Mouse (Mus musculus) hindbrain, embryonic 15.5 days (tissue): Measurements from ENCODE around the gene I0C0044D17Rik. TPM values are rescaled to one million over a fixed set of nuclear protein-coding genes. Genes with fewer than 3 reads are reported as not detected.

Experiments used
- ATAC-seq: fragments of 200-750 bp; cut with Nextera tagmentation; 2 replicates; pipeline ENCODE4 v1.8.0; 2017; ENCODE audit warnings: low read depth, moderate number of reproducible peaks, moderate TSS enrichment; ENCODE audit not compliant: low FRiP score
- H3K27ac ChIP-seq: fragments of 300-500 bp; sonication (generic); replicated peaks from 2 replicates; pipeline ENCODE4 v1.5.1; 2015; ENCODE audit warnings: mild to moderate bottlenecking, inconsistent platforms
- H3K27me3 ChIP-seq: fragments of 300-500 bp; sonication (generic); 2 replicates; pipeline ENCODE4 v1.6.1; 2015; ENCODE audit warnings: control low read depth, inconsistent platforms
- H3K36me3 ChIP-seq: fragments of 300-500 bp; sonication (generic); 2 replicates; pipeline ENCODE4 v1.6.1; 2015; ENCODE audit warnings: control low read depth, inconsistent platforms
- H3K4me1 ChIP-seq: fragments of 300-500 bp; sonication (generic); replicated peaks from 2 replicates; pipeline ENCODE4 v1.6.1; 2015; ENCODE audit warnings: control low read depth, inconsistent platforms
- H3K4me2 ChIP-seq: fragments of 300-500 bp; sonication (generic); 2 replicates; pipeline ENCODE4 v1.6.1; 2015; ENCODE audit warnings: moderate library complexity, mild to moderate bottlenecking, inconsistent platforms
- H3K4me3 ChIP-seq: fragments of 300-500 bp; sonication (generic); 2 replicates; pipeline ENCODE4 v1.5.1; 2015; ENCODE audit warnings: mild to moderate bottlenecking, inconsistent platforms
- H3K9ac ChIP-seq: fragments of 300-500 bp; sonication (generic); 2 replicates; pipeline ENCODE4 v1.6.1; 2015; ENCODE audit warnings: inconsistent platforms
- H3K9me3 ChIP-seq: fragments of 300-500 bp; sonication (generic); 2 replicates; pipeline ENCODE4 v1.6.1; 2016; ENCODE audit warnings: control low read depth, inconsistent platforms
- WGBS: fragments of 180-500 bp; shearing (Covaris S2); methylation state at CpG from one replicate; pipeline ENCODE4 v1.1.7; 2015; 5-methylcytosine and 5-hydroxymethylcytosine counted together
- polyA plus RNA-seq: library from polyadenylated mRNA; unstranded; fragments of >200 nt; fragmentation: Nextera tagmentation; extraction: Ambion mirVana; gene quantifications from 2 replicates; pipeline ENCODE4 v1.2.1, GENCODE M21; 2015

The I0C0044D17Rik gene
- polyA plus RNA-seq, 1 experiment from 2014 or later = not detected

GRCm38 (mm10) chr4:98822478-98822877, 1.2 kb downstream of the I0C0044D17Rik start:
- no peak for ATAC-seq
- H3K27ac ChIP-seq = no peak overlapping the region
- peaks cover 19% of the 10 kb centered on the region for H3K27me3 ChIP-seq
- no peak overlapping the region for H3K4me2 ChIP-seq
- no peaks in the 10 kb centered on the region for H3K9me3 ChIP-seq
- H3K9ac ChIP-seq = no peak overlapping the region
- no peaks in the 10 kb centered on the region for H3K36me3 ChIP-seq
- WGBS = 74% methylated on average over 3 of the region's 3 CpGs
- peaks cover 7% of the 10 kb centered on the region; the same call in 1 of the 2 replicates for H3K4me1 ChIP-seq
- H3K4me3 ChIP-seq = no peak overlapping the region

- 83% methylated on average over 10 of the region's 10 CpGs for WGBS
- peaks cover 28% of the 10 kb centered on the region for H3K27me3 ChIP-seq
Measured at GRCm38 (mm10) chr4:98819216-98819755, 4.4 kb downstream of the I0C0044D17Rik start.

GRCm38 (mm10) chr4:98817184-98817911, 6.3 kb downstream of the I0C0044D17Rik start, which contains the start of gene Kank4:
Gene Kank4 (minus strand): TSS chr4:98817537.
- Histone ChIP-seq H3K4me1 (peaks cover 13% of the 10 kb centered on the region), H3K9ac (peak within 1 kb of the TSS; percentile 70), H3K4me3 (peak within 1 kb of the TSS; percentile 58), H3K9me3 (no peaks in the 10 kb centered on the region), H3K27ac (no peak within 1 kb of the TSS), H3K4me2 (peak within 1 kb of the TSS; percentile 100), H3K27me3 (peaks cover 28% of the 10 kb centered on the region), H3K36me3 (no peaks in the 10 kb centered on the region)
- under 1% methylated on average over 72 of the region's 72 CpGs for WGBS
- peak; percentile 68 for ATAC-seq

More at GRCm38 (mm10) chr4:98819216-98819755, 4.4 kb downstream of the I0C0044D17Rik start:
- Histone ChIP-seq H3K4me1 (peaks cover 13% of the 10 kb centered on the region), H3K27ac (no peak overlapping the region), H3K36me3 (no peaks in the 10 kb centered on the region), H3K4me3 (no peak overlapping the region), H3K4me2 (no peak overlapping the region), H3K9ac (no peak overlapping the region), H3K9me3 (no peaks in the 10 kb centered on the region)
- no peak for ATAC-seq

- H3K9me3 ChIP-seq = no peaks in the 10 kb centered on the region
- no peaks in the 10 kb centered on the region for H3K36me3 ChIP-seq
- H3K4me1 ChIP-seq = peaks cover 13% of the 10 kb centered on the region
- H3K4me2 ChIP-seq = peak overlapping the region; percentile 100
- WGBS = 1% methylated on average over 14 of the region's 14 CpGs
- H3K9ac ChIP-seq = peak overlapping the region; percentile 70
- H3K27me3 ChIP-seq = peaks cover 28% of the 10 kb centered on the region
- peak; percentile 15; the same call in 1 of the 2 replicates for ATAC-seq
- peak overlapping the region; percentile 58 for H3K4me3 ChIP-seq
- no peak overlapping the region for H3K27ac ChIP-seq
Measured at GRCm38 (mm10) chr4:98816807-98817183, 6.8 kb downstream of the I0C0044D17Rik start.

GRCm38 (mm10) chr4:98806306-98806705, 17.3 kb downstream of the I0C0044D17Rik start:
- H3K9me3 ChIP-seq = no peaks in the 10 kb centered on the region
- H3K9ac ChIP-seq = no peak overlapping the region
- H3K4me2 ChIP-seq = no peak overlapping the region
- no peak overlapping the region for H3K4me3 ChIP-seq
- H3K27ac ChIP-seq = no peak overlapping the region
- H3K36me3 ChIP-seq = no peaks in the 10 kb centered on the region
- ATAC-seq = no peak
- WGBS = 93% methylated on average over 9 of the region's 9 CpGs
- no peaks in the 10 kb centered on the region for H3K27me3 ChIP-seq
- H3K4me1 ChIP-seq = no peaks in the 10 kb centered on the region

GRCm38 (mm10) chr4:98805291-98806048, 18.2 kb downstream of the I0C0044D17Rik start:
- H3K4me3 ChIP-seq = no peak overlapping the region
- H3K4me2 ChIP-seq = no peak overlapping the region
- no peak overlapping the region for H3K9ac ChIP-seq
- no peaks in the 10 kb centered on the region for H3K27me3 ChIP-seq
- H3K9me3 ChIP-seq = no peaks in the 10 kb centered on the region
- H3K36me3 ChIP-seq = no peaks in the 10 kb centered on the region
- 0 out of 2 replicates have a peak, but pooled peaks cover 4% of the 10 kb centered on the region for H3K4me1 ChIP-seq
- no peak overlapping the region for H3K27ac ChIP-seq
- 71% methylated on average over 12 of the region's 12 CpGs for WGBS
- no peak for ATAC-seq

- Histone ChIP-seq H3K4me2 (no peak overlapping the region), H3K9me3 (no peaks in the 10 kb centered on the region), H3K4me1 (0 out of 2 replicates have a peak, but pooled peaks cover 6% of the 10 kb centered on the region), H3K27me3 (no peaks in the 10 kb centered on the region), H3K4me3 (no peak overlapping the region), H3K36me3 (no peaks in the 10 kb centered on the region), H3K9ac (no peak overlapping the region), H3K27ac (no peak overlapping the region)
- no peak for ATAC-seq
- WGBS = 75% methylated on average over 7 of the region's 7 CpGs
Measured at GRCm38 (mm10) chr4:98804476-98805134, 19.0 kb downstream of the I0C0044D17Rik start.

GRCm38 (mm10) chr4:98801775-98802174, 21.9 kb downstream of the I0C0044D17Rik start:
- Histone ChIP-seq H3K27me3 (no peaks in the 10 kb centered on the region), H3K4me1 (peaks cover 16% of the 10 kb centered on the region; the same call in 1 of the 2 replicates), H3K36me3 (no peaks in the 10 kb centered on the region), H3K9ac (no peak overlapping the region), H3K4me2 (no peak overlapping the region), H3K9me3 (no peaks in the 10 kb centered on the region), H3K4me3 (no peak overlapping the region), H3K27ac (no peak overlapping the region)
- no peak for ATAC-seq
- WGBS = 93% methylated on average over 11 of the region's 11 CpGs

- no peak overlapping the region for H3K4me2 ChIP-seq
- ATAC-seq = no peak
- H3K9me3 ChIP-seq = no peaks in the 10 kb centered on the region
- 71% methylated on average over 8 of the region's 8 CpGs for WGBS
- no peak overlapping the region for H3K27ac ChIP-seq
- H3K36me3 ChIP-seq = no peaks in the 10 kb centered on the region
- no peak overlapping the region for H3K9ac ChIP-seq
- no peaks in the 10 kb centered on the region for H3K27me3 ChIP-seq
- H3K4me1 ChIP-seq = peaks cover 23% of the 10 kb centered on the region; the same call in 1 of the 2 replicates
- H3K4me3 ChIP-seq = no peak overlapping the region
Measured at GRCm38 (mm10) chr4:98800824-98801223, 22.8 kb downstream of the I0C0044D17Rik start.

GRCm38 (mm10) chr4:98796591-98797341, 26.9 kb downstream of the I0C0044D17Rik start:
- Histone ChIP-seq H3K9me3 (no peaks in the 10 kb centered on the region), H3K4me1 (peaks cover 23% of the 10 kb centered on the region; the same call in 1 of the 2 replicates), H3K9ac (no peak overlapping the region), H3K36me3 (no peaks in the 10 kb centered on the region), H3K4me2 (peak overlapping the region; percentile 7; the same call in 1 of the 2 replicates), H3K27me3 (no peaks in the 10 kb centered on the region), H3K27ac (peak overlapping the region; percentile 66), H3K4me3 (no peak overlapping the region)
- WGBS = 37% methylated on average over 11 of the region's 11 CpGs
- peak; percentile 74 for ATAC-seq

- ATAC-seq = no peak
Measured at GRCm38 (mm10) chr4:98795241-98795640, 28.4 kb downstream of the I0C0044D17Rik start.

More at GRCm38 (mm10) chr4:98795241-98795640, 28.4 kb downstream of the I0C0044D17Rik start:
- 90% methylated on average over 2 of the region's 2 CpGs for WGBS
- Histone ChIP-seq H3K36me3 (no peaks in the 10 kb centered on the region), H3K9me3 (no peaks in the 10 kb centered on the region), H3K9ac (no peak overlapping the region), H3K4me1 (peaks cover 17% of the 10 kb centered on the region; the same call in 1 of the 2 replicates), H3K4me3 (no peak overlapping the region), H3K27ac (no peak overlapping the region), H3K27me3 (no peaks in the 10 kb centered on the region), H3K4me2 (no peak overlapping the region)
